Mouse (Mus musculus) liver, postnatal 0 days (tissue): ENCODE data around the gene Zar1l.

Source experiments
- CTCF ChIP-seq: sonication (generic); IDR thresholded peaks from 2 replicates; pipeline ENCODE4 v1.5.1; 2016; ENCODE audit warnings: antibody characterized with exemption, low read depth
- EP300 ChIP-seq: IDR thresholded peaks from 2 replicates; pipeline ENCODE4 v1.6.1; 2016; ENCODE audit warnings: antibody characterized with exemption, low read depth, mild to moderate bottlenecking

- TF ChIP-seq CTCF (peak; percentile 67), EP300 (no peak)
These were observed 32.8 kb downstream of the Zar1l start for GRCm38 (mm10) chr5:150485198-150485597.
